Mouse (Mus musculus): ENCODE results near the gene Mavs.
"Not testable (repeated sequence)": the region's sequence is repeated elsewhere in the genome, so short reads cannot be mapped to it uniquely, and the experiment has no call there.

The Mavs gene

DNA sequence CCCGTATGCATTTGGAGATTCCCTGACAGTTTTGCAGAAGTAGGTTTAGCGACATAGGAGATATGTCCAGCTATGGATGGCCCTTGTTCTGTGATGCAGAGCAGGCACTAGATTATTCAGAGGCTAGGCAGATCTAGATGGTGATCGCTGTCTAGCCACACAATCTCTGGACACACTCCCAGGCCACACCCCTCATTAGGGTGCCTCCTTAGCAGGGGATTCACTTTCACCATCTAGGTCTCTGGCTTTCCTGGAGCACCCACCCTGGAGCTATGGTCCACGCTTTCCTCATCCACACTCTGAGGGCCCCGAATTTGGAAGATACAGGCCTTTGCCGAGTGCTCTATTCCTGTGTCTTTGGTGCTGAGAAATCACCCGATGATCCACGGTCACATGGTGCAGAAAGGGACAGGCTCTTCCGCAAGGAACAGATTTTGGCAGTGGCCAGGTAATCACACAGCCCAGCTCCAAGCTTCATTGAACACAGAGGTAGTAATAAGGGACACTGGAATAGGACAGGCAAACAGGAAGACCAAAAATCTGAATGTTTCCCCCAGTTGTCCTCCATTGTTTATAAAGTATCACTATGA, 22.7 kb upstream of the Mavs start:
- DNase-seq (ENCODE audit: low spot score) = no peak

- DNase-seq (ENCODE audit: low spot score) = no peak
These were observed 20.1 kb upstream of the Mavs start for GRCm38 (mm10) chr2:131213773-131214172.

DNA sequence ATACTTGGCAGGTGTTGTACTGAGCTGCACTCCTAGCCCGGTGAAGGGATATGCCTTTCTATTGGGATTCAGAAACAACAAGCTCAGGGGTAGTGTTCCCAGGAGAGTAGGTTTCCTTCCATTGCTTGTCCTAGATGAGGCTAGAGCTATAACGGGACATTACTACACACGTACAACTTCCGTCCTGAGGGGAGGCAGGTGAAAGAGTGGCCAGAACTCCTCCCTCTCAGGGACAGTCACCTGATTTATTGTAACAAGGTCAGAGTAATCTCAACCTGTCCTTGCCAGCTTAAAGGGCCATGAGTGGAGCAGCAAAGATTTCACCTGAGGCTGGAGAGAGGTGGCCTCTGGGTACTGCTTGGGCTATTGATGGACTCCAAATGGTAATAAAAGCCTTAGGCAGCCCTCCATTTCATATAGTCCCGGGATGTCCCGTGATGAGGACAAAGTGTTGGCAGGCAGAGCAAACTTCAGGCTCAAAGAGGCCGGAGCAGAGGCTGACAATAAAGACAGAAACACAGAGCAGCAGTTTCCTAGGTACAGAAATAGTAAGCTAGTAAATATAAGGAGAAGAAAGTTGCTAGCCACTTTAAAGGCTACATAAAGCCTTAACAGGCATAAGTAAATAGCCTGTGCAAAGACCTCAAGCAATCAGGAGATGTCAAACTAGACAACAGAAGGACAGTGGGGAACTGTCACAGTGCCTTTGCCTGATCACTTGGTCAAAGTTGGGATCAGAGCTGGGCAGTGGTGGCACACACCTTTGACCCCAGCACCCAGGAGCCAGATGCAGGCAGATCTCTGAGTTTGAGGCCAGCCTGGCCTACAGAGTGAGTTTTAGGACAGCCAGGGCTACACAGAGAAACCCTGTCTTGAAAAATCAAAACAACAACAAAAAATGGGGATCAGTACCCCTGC, 17.7 kb upstream of the Mavs start:
- DNase-seq (ENCODE audit: low spot score) = no peak

GRCm38 (mm10) chr2:131220030-131220429, 13.8 kb upstream of the Mavs start:
- DNase-seq (ENCODE audit: low spot score) = no peak

- no peak for DNase-seq (ENCODE audit: low spot score)
These were observed 11.9 kb upstream of the Mavs start for GRCm38 (mm10) chr2:131221853-131222515.

DNA sequence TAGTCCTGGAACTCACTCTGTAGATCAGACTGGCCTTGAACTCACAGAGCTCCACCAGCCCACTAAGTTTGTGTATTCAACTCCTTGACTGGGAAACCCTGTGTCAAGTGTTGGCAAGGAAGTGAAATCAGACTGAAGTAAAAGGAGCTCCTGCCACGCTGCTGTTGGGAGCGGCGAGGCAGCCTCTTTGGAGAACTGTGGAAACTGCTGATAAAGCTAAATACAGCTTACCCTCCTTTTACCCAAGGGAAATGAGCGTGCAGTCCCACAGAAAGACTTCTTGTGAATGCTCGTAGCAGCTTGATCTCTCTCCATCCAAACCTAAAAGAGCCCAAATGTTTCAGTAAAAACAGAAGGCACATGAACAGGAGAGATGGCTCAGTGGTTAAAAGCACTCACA, 11.3 kb upstream of the Mavs start:
- no peak for DNase-seq (ENCODE audit: low spot score)

DNA sequence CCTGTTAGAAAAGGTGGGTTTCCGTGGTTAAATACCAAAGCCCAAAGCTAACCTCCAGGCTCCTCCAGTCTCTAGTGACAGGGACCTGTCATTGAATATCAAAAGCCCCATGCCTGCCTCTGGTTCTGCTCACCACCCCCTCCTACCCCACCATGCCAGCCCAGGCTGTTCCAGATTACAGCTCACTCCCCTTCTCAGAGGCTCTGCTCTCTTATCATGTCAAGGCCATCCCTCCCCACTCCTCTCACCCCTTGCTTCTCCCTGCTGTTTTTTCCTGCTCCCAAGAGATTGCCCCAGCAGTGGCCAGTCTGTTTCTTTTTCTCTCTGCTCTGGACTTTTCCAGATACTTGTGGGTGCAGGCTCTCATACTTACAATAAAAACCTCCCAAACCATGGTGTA, 10.3 kb upstream of the Mavs start:
- no peak for DNase-seq (ENCODE audit: low spot score)

- DNase-seq (ENCODE audit: low spot score) = no peak
These were observed 8.7 kb upstream of the Mavs start for GRCm38 (mm10) chr2:131225178-131225577.

- DNase-seq (ENCODE audit: low spot score) = not testable (repeated sequence)
These were observed 7.2 kb upstream of the Mavs start for GRCm38 (mm10) chr2:131226669-131227068.

GRCm38 (mm10) chr2:131227243-131227642, 6.6 kb upstream of the Mavs start:
- no peak for DNase-seq (ENCODE audit: low spot score)

- no peak for DNase-seq (ENCODE audit: low spot score)
These were observed 1.3 kb upstream of the Mavs start for GRCm38 (mm10) chr2:131232558-131232957.

DNA sequence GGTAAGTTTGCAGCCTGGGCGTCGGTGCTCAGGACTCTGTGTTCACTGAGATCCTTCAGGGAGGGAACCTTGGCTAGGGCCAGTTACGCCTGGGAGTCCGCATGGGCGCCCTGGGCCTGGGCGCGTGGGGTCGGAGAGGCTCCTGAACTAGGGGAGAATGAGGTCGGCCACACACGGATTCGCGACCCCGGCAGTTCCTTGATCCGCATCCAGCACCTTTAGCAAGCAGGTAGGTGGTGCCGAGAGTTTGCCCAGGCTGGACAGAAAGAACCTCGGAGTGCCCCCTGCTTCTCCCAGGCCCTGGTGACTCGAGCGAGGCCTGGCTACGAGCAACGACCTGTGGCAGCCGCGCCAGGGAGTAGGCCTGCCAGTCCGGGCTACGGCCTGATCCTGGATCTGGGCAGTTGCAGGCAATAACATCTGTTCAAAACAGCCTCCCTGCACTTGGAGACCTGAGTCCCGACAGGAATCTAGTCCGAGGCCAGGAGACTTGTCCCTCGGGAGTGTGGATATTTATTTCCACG, 326 bp downstream of the Mavs start:
- no peak for DNase-seq (ENCODE audit: low spot score)

- no peak for DNase-seq (ENCODE audit: low spot score)
These were observed 1.2 kb downstream of the Mavs start for GRCm38 (mm10) chr2:131234970-131235635.

- DNase-seq (ENCODE audit: low spot score) = no peak
These were observed 8.3 kb downstream of the Mavs start for GRCm38 (mm10) chr2:131242180-131242579.

DNA sequence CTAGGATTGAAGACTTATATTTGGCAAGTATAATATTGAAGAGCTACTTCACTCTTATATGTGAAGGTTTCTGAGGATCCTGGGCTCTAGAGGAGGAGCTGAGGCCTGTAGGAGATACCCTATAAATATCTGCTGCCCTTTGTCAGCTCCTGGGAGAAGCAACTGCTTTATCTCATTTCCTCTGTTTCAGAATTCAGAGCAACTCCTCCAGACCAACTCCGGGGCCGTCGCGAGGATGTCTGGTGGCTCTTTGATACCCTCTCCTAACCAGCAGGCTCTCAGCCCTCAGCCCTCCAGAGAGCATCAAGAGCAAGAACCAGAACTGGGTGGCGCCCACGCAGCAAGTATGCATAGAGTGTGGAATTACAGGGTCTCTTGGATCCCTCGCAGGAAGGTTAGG, 9.1 kb downstream of the Mavs start:
- DNase-seq (ENCODE audit: low spot score) = no peak

DNA sequence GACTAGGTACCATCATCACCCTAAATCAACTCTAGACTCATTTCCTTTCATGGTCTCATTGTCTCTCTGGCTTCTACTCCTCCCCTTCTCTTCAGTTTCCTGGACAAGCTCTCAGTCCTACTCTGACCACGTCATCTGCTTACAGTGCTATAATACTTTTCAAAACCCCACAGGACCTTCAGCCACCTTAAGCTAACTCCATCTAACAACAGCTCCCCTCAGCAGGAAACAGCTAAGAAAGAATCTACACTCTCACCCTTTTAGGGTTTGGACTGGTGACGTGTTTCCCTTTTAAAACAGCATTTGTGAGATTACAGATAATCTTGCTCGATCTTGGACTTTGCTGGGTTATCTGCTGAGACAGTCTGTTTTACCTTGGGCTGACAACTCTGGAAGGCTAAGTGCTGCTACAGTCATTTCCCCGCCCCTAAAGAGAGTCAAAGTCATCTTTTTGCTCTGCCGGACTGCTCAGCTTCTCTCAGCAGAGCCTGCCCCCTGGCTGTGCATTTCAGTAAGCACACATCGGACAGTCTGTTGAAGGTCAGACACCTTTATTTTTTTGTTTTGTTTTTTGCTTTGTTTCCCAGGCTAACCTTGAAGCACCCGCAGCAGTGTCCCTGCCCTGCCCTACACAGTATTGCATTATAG, 19.9 kb downstream of the Mavs start:
- peak; percentile 45 for DNase-seq (ENCODE audit: low spot score)

DNA sequence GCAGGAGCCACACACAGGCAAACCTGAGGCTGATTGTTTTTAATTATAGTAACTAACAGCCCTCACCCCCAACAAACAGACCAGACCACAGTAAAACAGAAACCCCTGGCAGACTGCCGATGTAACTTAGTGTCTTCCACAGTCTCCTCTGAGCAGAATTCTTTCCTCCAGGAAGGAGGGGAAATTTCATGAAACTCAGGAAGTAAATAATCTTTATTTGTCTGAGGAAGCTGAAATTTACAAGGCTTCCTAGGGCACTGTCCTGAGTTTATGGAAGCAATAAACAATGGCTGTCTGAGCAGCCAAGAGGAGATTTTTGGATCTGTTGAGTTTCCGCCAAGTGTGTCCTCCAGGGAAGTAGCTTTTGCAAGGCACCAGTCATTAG, 20.5 kb downstream of the Mavs start:
- no peak for DNase-seq (ENCODE audit: low spot score)

DNA sequence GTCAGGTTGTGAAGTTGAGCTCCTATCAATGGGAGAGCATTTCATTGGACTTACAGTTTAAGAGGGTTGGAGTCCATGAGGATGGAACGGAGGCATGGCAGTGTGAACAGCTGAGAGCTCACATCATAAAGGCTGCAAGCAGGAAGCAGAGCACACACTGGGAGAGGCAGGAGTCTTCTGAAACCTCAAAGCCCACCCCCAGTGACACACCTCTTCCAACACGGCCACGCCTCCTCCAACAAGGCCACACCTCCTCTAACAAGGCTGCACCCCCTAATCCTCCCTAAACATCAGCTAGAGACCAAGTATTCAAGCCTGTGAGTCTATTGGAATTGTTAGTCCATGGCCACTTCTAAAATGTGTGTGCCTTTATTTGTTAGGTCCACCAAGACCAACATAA, 21.9 kb downstream of the Mavs start:
- DNase-seq (ENCODE audit: low spot score) = no peak

GRCm38 (mm10) chr2:131258693-131259092, 24.8 kb downstream of the Mavs start:
- no peak for DNase-seq (ENCODE audit: low spot score)

- DNase-seq (ENCODE audit: low spot score) = no peak
These were observed 26.9 kb downstream of the Mavs start for GRCm38 (mm10) chr2:131260544-131261307.
